Mouse (Mus musculus) midbrain, embryonic 11.5 days (tissue): ENCODE results near the gene Zfp429. TPM values are rescaled to one million over a fixed set of nuclear protein-coding genes. Genes with fewer than 3 reads are reported as not detected.
"Not testable (repeated sequence)": the region's sequence is repeated elsewhere in the genome, so short reads cannot be mapped to it uniquely, and the experiment has no call there.

Source experiments
- ATAC-seq: fragments of 200-750 bp; cut with Nextera tagmentation; 2 replicates; pipeline ENCODE4 v1.8.0; 2017; ENCODE audit warnings: moderate TSS enrichment, moderate library complexity; ENCODE audit not compliant: low FRiP score
- DNase-seq: peaks from one replicate; pipeline ENCODE4 v3.0.0; 2015; ENCODE audit warnings: low spot score; ENCODE audit errors: missing footprints
- H3K27ac ChIP-seq: fragments of 300-500 bp; sonication (generic); 2 replicates; pipeline ENCODE4 v1.5.1; 2014; ENCODE audit warnings: low read depth, low read length
- H3K27me3 ChIP-seq: fragments of 300-500 bp; sonication (generic); 2 replicates; pipeline ENCODE4 v1.6.1; 2014; ENCODE audit warnings: mild to moderate bottlenecking, low read length, moderate library complexity, mixed read lengths; ENCODE audit not compliant: control insufficient read depth, insufficient read depth
- H3K36me3 ChIP-seq: fragments of 300-500 bp; sonication (generic); 2 replicates; pipeline ENCODE4 v1.6.1; 2014; ENCODE audit warnings: mild to moderate bottlenecking, low read length, moderate library complexity, mixed read lengths; ENCODE audit not compliant: control insufficient read depth, insufficient read depth
- H3K4me1 ChIP-seq: fragments of 300-500 bp; sonication (generic); 2 replicates; pipeline ENCODE4 v1.6.1; 2014; ENCODE audit warnings: low read length; ENCODE audit not compliant: control insufficient read depth, insufficient read depth
- H3K4me2 ChIP-seq: fragments of 300-500 bp; sonication (generic); 2 replicates; pipeline ENCODE4 v1.6.1; 2014; ENCODE audit warnings: mild to moderate bottlenecking, moderate library complexity
- H3K4me3 ChIP-seq: fragments of 300-500 bp; sonication (generic); 2 replicates; pipeline ENCODE4 v1.5.1; 2014; ENCODE audit warnings: low read depth, low read length
- H3K9ac ChIP-seq: fragments of 300-500 bp; sonication (generic); 2 replicates; pipeline ENCODE4 v1.6.1; 2014; ENCODE audit warnings: low read length
- H3K9me3 ChIP-seq: fragments of 300-500 bp; sonication (generic); 2 replicates; pipeline ENCODE4 v1.6.1; 2016; ENCODE audit warnings: low read length; ENCODE audit not compliant: control insufficient read depth
- WGBS: fragments of 180-500 bp; shearing (Covaris S2); extraction: QIAGEN DNeasy Blood & Tissue Kit; methylation state at CpG from one replicate; pipeline ENCODE4 v1.1.7; 2014; 5-methylcytosine and 5-hydroxymethylcytosine counted together
- polyA plus RNA-seq: library from polyadenylated mRNA; unstranded; fragments of >200 nt; fragmentation: Nextera tagmentation; extraction: Ambion mirVana; gene quantifications from 2 replicates; pipeline ENCODE4 v1.2.1, GENCODE M21; 2014

Gene Zfp429
- polyA plus RNA-seq, 1 experiment from 2014 or later = 4.0 TPM

DNA sequence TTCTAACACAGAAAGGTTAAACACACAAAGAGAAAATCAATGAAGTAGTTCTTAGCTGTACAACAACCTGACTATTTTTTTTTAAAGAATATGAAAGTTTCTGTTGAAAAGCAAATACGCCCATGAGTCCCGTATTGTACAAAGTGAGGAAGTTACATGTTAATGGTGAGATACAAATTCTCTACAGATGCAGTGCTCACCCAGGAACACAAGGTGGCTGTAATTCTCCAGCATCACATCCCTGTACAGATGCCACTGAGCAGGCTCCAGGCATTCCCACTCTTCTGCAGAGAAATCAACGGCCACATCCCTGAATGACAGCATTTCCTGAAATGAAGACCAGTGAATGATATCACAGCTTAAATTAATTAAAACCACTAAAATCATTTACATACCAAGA lies 14.0 kb upstream of the Zfp429 start:
- not testable (repeated sequence) for H3K27me3 ChIP-seq, H3K27ac ChIP-seq, DNase-seq, H3K4me3 ChIP-seq, H3K9me3 ChIP-seq, ATAC-seq, H3K36me3 ChIP-seq, H3K9ac ChIP-seq, H3K4me1 ChIP-seq, H3K4me2 ChIP-seq
- WGBS = 84% methylated on average over 3 of the region's 3 CpGs

DNA sequence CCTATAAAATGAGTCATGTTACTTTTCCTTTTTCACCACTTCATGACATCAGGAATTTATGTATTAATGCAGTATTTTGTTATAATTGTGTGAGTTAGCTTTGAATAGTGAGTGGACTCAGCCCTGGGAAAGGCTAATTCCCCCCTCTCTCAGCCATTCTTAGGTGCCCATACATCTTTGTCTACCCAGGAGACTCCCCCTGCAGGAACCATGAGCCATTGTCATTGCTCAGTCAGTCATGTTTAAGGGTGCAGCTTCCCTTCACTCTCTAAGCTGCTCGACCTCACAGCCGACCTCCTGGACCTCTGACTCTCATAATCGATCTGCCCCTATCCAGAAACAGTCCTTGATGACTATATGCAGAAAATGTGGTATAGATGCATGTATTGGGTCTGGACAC lies 23.4 kb downstream of the Zfp429 start:
- WGBS = 73% methylated on average over 3 of the region's 3 CpGs
- H3K4me3 ChIP-seq, H3K27ac ChIP-seq, H3K27me3 ChIP-seq, H3K9ac ChIP-seq, H3K36me3 ChIP-seq, DNase-seq, H3K4me2 ChIP-seq, H3K9me3 ChIP-seq, H3K4me1 ChIP-seq, ATAC-seq: not testable (repeated sequence)

DNA sequence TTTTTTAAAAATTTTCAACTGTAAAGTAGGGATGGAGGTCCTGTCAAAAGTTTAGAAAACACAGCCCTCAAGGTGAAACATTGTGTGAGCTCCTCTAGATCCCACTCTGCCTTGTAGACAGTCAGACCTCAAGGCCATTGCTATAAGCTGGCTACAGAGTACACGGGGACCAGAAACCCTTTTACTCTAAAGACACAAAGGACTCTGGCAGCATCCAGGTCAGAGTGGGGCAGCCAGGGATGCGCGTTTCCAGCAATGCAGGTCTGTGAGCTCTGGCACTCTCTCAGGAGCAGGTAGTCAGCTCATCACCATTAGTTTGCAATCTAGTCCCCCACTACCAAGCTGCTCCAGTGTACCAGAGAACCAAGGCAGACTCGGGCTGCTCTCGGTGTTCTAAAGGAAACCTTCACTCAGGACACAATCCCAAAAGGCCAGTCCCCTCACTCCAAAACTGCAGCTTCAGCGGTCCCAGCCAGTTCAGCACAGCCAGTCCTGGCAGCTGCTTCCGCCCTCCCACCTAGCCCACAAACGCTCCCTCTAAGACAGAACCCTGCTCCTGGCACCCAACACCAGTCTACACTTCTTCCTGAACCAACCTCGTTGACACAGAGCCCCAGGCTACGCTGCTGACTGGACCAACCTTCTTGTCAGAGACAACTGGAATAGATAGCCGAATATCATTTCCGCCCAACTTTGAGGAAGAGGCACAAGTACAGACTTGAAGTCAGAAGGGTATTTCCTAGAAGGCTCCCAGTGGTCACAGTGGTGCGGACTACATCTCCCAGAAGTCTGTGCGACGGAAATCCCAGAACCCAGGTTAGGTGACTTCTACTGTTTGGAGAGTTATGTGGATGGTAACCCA lies 24.3 kb downstream of the Zfp429 start, which contains the start of the genes Gm28041 and Zfp456:
Gm28041 (minus strand) TSS at position 684 of the 862 bp plus-strand sequence.
Zfp456 (minus strand) TSS at position 761 of the 862 bp plus-strand sequence.
- ATAC-seq (peak; percentile 92), DNase-seq (peak; percentile 93)
- not testable (repeated sequence) for H3K9me3 ChIP-seq, H3K9ac ChIP-seq, H3K4me1 ChIP-seq, H3K36me3 ChIP-seq, H3K27ac ChIP-seq, H3K27me3 ChIP-seq
- H3K4me3 ChIP-seq = peak within 1 kb of the TSS; percentile 29
- peak within 1 kb of the TSS; percentile 46 for H3K4me2 ChIP-seq
- 20% methylated on average over 13 of the region's 15 CpGs for WGBS

GRCm38 (mm10) chr13:67360131-67360744 lies 39.4 kb downstream of the Zfp429 start, which contains the start of the genes Gm28044 and Zfp953:
TSS of gene Gm28044 (minus strand) at chr13:67360536.
TSS of gene Zfp953 (minus strand) at chr13:67360605.
- under 1% methylated on average over 15 of the region's 15 CpGs for WGBS
- no peaks in the 10 kb centered on the region for H3K36me3 ChIP-seq
- ATAC-seq (peak; percentile 96), DNase-seq (peak; percentile 99)
- no peaks in the 10 kb centered on the region for H3K4me1 ChIP-seq
- H3K9me3 ChIP-seq = no peaks in the 10 kb centered on the region
- no peak within 1 kb of the TSS for H3K27ac ChIP-seq
- H3K4me3 ChIP-seq = peak within 1 kb of the TSS; percentile 53
- H3K9ac ChIP-seq = peak within 1 kb of the TSS; percentile 50
- no peaks in the 10 kb centered on the region for H3K27me3 ChIP-seq
- H3K4me2 ChIP-seq = peak within 1 kb of the TSS; percentile 44

GRCm38 (mm10) chr13:67351854-67352253 lies 47.8 kb downstream of the Zfp429 start:
- H3K9ac ChIP-seq = no peak overlapping the region

DNA sequence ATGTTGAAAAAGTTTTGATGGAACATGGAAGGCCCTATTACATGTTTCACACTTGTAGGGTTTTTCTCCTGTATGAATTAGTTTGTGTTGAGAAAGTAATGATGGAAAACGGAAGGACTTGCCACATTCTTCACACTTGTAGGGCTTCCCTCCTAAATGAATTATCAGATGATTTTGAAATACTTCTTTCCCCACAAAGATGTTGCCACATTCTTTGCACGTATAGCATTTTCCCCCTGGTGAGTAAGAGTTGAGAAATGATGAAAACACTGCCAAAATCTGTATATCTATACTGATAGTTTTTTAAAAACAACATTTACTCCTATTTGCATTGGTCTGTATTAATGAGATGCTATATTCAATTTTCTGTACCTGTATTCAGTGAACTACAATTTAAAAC lies 56.2 kb downstream of the Zfp429 start:
- Histone ChIP-seq H3K9ac (no peak overlapping the region), H3K27ac (no peak overlapping the region), H3K27me3 (no peaks in the 10 kb centered on the region), H3K4me2 (no peak overlapping the region), H3K36me3 (no peaks in the 10 kb centered on the region), H3K4me3 (no peak overlapping the region), H3K9me3 (no peaks in the 10 kb centered on the region), H3K4me1 (no peaks in the 10 kb centered on the region)
- DNase-seq = no peak
- ATAC-seq = no peak
- 89% methylated on average over 2 of the region's 2 CpGs for WGBS

More at GRCm38 (mm10) chr13:67351854-67352253, 47.8 kb downstream of the Zfp429 start:
- DNase-seq = no peak
- no peak overlapping the region for H3K27ac ChIP-seq
- H3K4me2 ChIP-seq = no peak overlapping the region
- no peaks in the 10 kb centered on the region for H3K9me3 ChIP-seq
- H3K36me3 ChIP-seq = no peaks in the 10 kb centered on the region
- H3K4me1 ChIP-seq = no peaks in the 10 kb centered on the region
- ATAC-seq = no peak
- H3K27me3 ChIP-seq = no peaks in the 10 kb centered on the region
- H3K4me3 ChIP-seq = no peak overlapping the region

Other genes with a start within 250 kb of the Zfp429 start
- gene Rsl1, start 226.6 kb downstream of the Zfp429 start, polyA plus RNA-seq = 4.3 and 6.6 TPM in 2 replicates
- 1.7 and 1.9 TPM in 2 replicates for gene Zfp455, start 205.3 kb downstream of the Zfp429 start, polyA plus RNA-seq
- 2.6 and 2.9 TPM in 2 replicates for gene Zfp458, start 121.4 kb downstream of the Zfp429 start, polyA plus RNA-seq
- 0.12 and 0.40 TPM in 2 replicates for gene Zfp457, start 93.3 kb downstream of the Zfp429 start, polyA plus RNA-seq
- gene Zfp595, start 67.2 kb downstream of the Zfp429 start, polyA plus RNA-seq = 2.1 and 2.5 TPM in 2 replicates
- gene Gm28044, start 39.3 kb downstream of the Zfp429 start, polyA plus RNA-seq = not detected in 2 replicates
- gene Zfp953, start 39.2 kb downstream of the Zfp429 start, polyA plus RNA-seq = 1.1 and 1.2 TPM in 2 replicates
- 0.41 TPM in 1 of 2 replicates, not detected in the other for gene Gm28041, start 24.1 kb downstream of the Zfp429 start, polyA plus RNA-seq
- gene Zfp456, start 24.0 kb downstream of the Zfp429 start, polyA plus RNA-seq = 0.92 and 1.3 TPM in 2 replicates
- 0.26 and 1.3 TPM in 2 replicates for gene Zfp459, start 21.6 kb upstream of the Zfp429 start, polyA plus RNA-seq
- gene Zfp874a, start 51.8 kb upstream of the Zfp429 start, polyA plus RNA-seq = 7.5 and 9.4 TPM in 2 replicates
- gene Zfp874b, start 84.4 kb upstream of the Zfp429 start, polyA plus RNA-seq = 1.2 and 1.9 TPM in 2 replicates
- gene Zfp58, start 100.7 kb upstream of the Zfp429 start, polyA plus RNA-seq = 17.9 and 19.6 TPM in 2 replicates
- not detected in 2 replicates for gene Gm26965, start 126.3 kb upstream of the Zfp429 start, polyA plus RNA-seq
- 31.7 and 34.9 TPM in 2 replicates for gene Zfp87, start 126.4 kb upstream of the Zfp429 start, polyA plus RNA-seq
- 18.8 and 21.4 TPM in 2 replicates for gene Zfp748, start 154.0 kb upstream of the Zfp429 start, polyA plus RNA-seq
- 4.7 and 5.3 TPM in 2 replicates for gene Zfp729b, start 209.9 kb upstream of the Zfp429 start, polyA plus RNA-seq
- 0.27 TPM in 1 of 2 replicates, not detected in the other for gene Gm49345, start 237.9 kb upstream of the Zfp429 start, polyA plus RNA-seq
- 2.6 and 5.0 TPM in 2 replicates for gene Zfp729a, start 238.0 kb upstream of the Zfp429 start, polyA plus RNA-seq